Comparison of ENCODE assay signal across 12 mouse cellular contexts in the genomic region with DNA sequence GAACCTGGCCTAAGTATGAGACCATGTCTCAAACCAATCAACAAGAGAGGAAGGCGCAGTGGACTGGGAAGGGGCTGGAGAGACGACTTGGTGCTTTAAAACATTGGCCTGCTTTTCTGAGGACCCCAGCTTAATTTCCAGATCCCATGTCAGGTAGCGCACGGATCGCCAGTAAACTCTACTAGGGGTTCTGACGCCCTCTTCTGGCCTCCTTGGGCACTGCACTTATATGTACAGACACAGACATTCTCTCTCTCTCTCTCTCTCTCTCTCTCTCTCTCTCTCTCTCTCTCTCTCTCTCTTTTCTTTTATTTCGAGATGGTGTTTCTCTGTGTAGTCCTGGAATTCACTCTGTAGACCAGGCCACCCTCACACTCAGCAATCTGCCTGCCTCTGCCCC. TPM values are rescaled to one million over a fixed set of nuclear protein-coding genes. Genes with fewer than 3 reads are reported as not detected.
DNase-seq lines count a peak whose midpoint lies in the region; TF ChIP-seq lines count a peak whose summit lies in the region.
"Had no signal": no experiment of that assay in that cellular context is flagged by ENCODE, and none has a peak within 500 bp of the region (broad histone marks: within the 10 kb centered on the region; RNA-seq: fewer than 3 reads in every experiment).

No protein-coding gene starts in this region.

- H3K4me1 ChIP-seq in kidney, adult 2 months (ENCODE audit: control insufficient read depth, insufficient read depth, low read length): peaks cover 12% of the 10 kb centered on the region; the same call in 1 of the 2 replicates
- H3K4me1 ChIP-seq in CH12.LX (ENCODE audit: control insufficient read depth in 1 of 2, insufficient read depth in 2 of 2): peaks cover 13 to 47% of the 10 kb centered on the region in 2 experiments

- peaks cover 2% of the 10 kb centered on the region for H3K9me3 ChIP-seq in CH12.LX (replicated peaks; ENCODE audit: low read length)
- H3K9me3 ChIP-seq: forebrain, embryonic 15.5 days had no signal

- H3K27me3 ChIP-seq in kidney, adult 2 months (replicated peaks; ENCODE audit: control insufficient read depth, insufficient read depth, low read length): no peaks in the 10 kb centered on the region
- no peaks in the 10 kb centered on the region for H3K27me3 ChIP-seq in CH12.LX (replicated peaks)
- H3K27me3 ChIP-seq: forebrain, embryonic 15.5 days had no signal

- dilution Hi-C loops in CH12.LX (cut with MboI; ENCODE audit: extremely low pct_ligation_motif_present, extremely low pct_unique_long_range_greater_than_20kb, low sequenced_read_pairs): no loop called here

- 88% methylated on average over 7 of the region's 7 CpGs for WGBS in kidney, adult 2 months

- no peak overlapping the region for H3K9ac ChIP-seq in CH12.LX (ENCODE audit: insufficient read depth, low read depth)
- H3K9ac ChIP-seq: forebrain, embryonic 15.5 days; hindbrain, embryonic 14.5 days had no signal

- H3K36me3 ChIP-seq in kidney, adult 2 months (ENCODE audit: control insufficient read depth, insufficient read depth, low read length): no peaks in the 10 kb centered on the region
- no peaks in the 10 kb centered on the region for H3K36me3 ChIP-seq in CH12.LX (replicated peaks in 1 of 2; ENCODE audit: control insufficient read depth in 1 of 2, insufficient read depth in 1 of 2, low read length in 1 of 2)
- H3K36me3 ChIP-seq: forebrain, embryonic 15.5 days had no signal

- TF ChIP-seq RAD21 in CH12.LX (IDR thresholded peaks at IDR 0.05; ENCODE audit: low read depth, low read length): peak; percentile 26

- no peak overlapping the region for H3K4me2 ChIP-seq in CH12.LX (ENCODE audit: insufficient read depth, low read depth, poor library complexity, severe bottlenecking)
- H3K4me2 ChIP-seq: forebrain, embryonic 15.5 days; hindbrain, embryonic 14.5 days had no signal

- no peak for DNase-seq in kidney, adult 2 months
- no peak for DNase-seq in kidney, postnatal 10 days
- peak; percentile 73 for DNase-seq in 416B (ENCODE audit: low read depth)
- DNase-seq in CH12.LX (ENCODE audit: extremely low read depth): no peak
- DNase-seq in induced T-regulatory cell, adult 2 months (ENCODE audit: low read depth): peak; percentile 58
- DNase-seq in cerebellum, postnatal 36 days: no peak
- no peak for DNase-seq in layer of hippocampus, adult 8-10 months (ENCODE audit: low spot score in 2 of 2)
- DNase-seq in left cerebral cortex, postnatal 10 days (ENCODE audit: extremely low spot score in 1 of 2, low spot score in 2 of 2): no peak
- DNase-seq: gastrocnemius, postnatal 14 days; right cerebral cortex, postnatal 14 days had no signal

- in situ Hi-C loops in CH12.LX (cut with MboI; ENCODE audit: low pct_ligation_motif_present, low pct_unique_long_range_greater_than_20kb, low sequenced_read_pairs): no loop called here

- intact Hi-C loops in left cerebral cortex, postnatal 10 days (cut with DNase I): no loop called here

- TF ChIP-seq POLR2A in kidney, adult 2 months (IDR thresholded peaks at IDR 0.05; ENCODE audit: low read depth, low read length): no peak
- no peak for TF ChIP-seq POLR2A in CH12.LX (IDR thresholded peaks at IDR 0.05; ENCODE audit: low read depth, low read length)

- H3K4me3 ChIP-seq in kidney, adult 2 months (ENCODE audit: insufficient read depth, low read depth, low read length): no peak overlapping the region
- H3K4me3 ChIP-seq in CH12.LX (replicated peaks in 1 of 3; ENCODE audit: low read depth in 2 of 3, low read length in 2 of 3, poor library complexity in 1 of 3): no peak overlapping the region
- H3K4me3 ChIP-seq: forebrain, embryonic 15.5 days had no signal

- TF ChIP-seq CTCF in kidney, adult 2 months (conservative IDR thresholded peaks at IDR 0.05; ENCODE audit: insufficient read depth, insufficient read length, low read depth, low read length): 0 out of 2 replicates have a peak, but pooled peaks have one; percentile 15
- TF ChIP-seq CTCF in CH12.LX (conservative IDR thresholded peaks at IDR 0.05 in 1 of 2, IDR thresholded peaks at IDR 0.05 in 1 of 2; ENCODE audit: low read depth in 2 of 2, low read length in 2 of 2): peak in 1 of 2 experiments; percentile 49; a peak in 2 of 4 replicates

- TF ChIP-seq EP300 in CH12.LX (IDR thresholded peaks at IDR 0.05; ENCODE audit: low read length): no peak

- H3K27ac ChIP-seq in kidney, adult 2 months (ENCODE audit: insufficient read depth, low read depth, low read length): no peak overlapping the region
- H3K27ac ChIP-seq in CH12.LX (ENCODE audit: insufficient read depth, low read depth): no peak overlapping the region
- H3K27ac ChIP-seq: forebrain, embryonic 15.5 days; hindbrain, embryonic 14.5 days had no signal

- no peaks in the 10 kb centered on the region for H3K79me2 ChIP-seq in CH12.LX (replicated peaks; ENCODE audit: control insufficient read depth, extremely low read depth, insufficient read depth, poor library complexity, severe bottlenecking)

TF ChIP-seq in CH12.LX, 34 proteins besides CTCF, POLR2A, EP300 and RAD21:
- TF ChIP-seq HCFC1 (IDR thresholded peaks at IDR 0.05; ENCODE audit: low read depth, low read length) (no peak), SMC3 (IDR thresholded peaks at IDR 0.05; ENCODE audit: low read depth, low read length) (peak; percentile 35; the same call in 1 of the 2 replicates)

RNA-seq across cellular contexts. Expression of gene Zfp217, which starts 60.0 kb away (rescaled TPM):
- 7.0 and 8.2 TPM in 2 replicates for polyA plus RNA-seq in kidney, adult 2 months (2012; rRNA removed)
- 9.3 and 10.0 TPM in 2 replicates for total RNA-seq in CH12.LX (2012; rRNA removed)
- 5.3 and 5.6 TPM in 2 replicates for total RNA-seq in CH12.LX (2014; rRNA removed)
- 11.1 and 12.1 TPM in 2 replicates for polyA plus RNA-seq in CH12.LX (2012; ENCODE audit: insufficient read length, low read depth)
- 1 to 10 TPM; 3.2 to 5.3 (median 4.5) TPM for total RNA-seq in layer of hippocampus, adult 8-10 months (2022)
- 1 to 10 TPM; 4.1 TPM for total RNA-seq in left cerebral cortex, postnatal 10 days (2021)

Comparison
In these comparisons a context has a peak if more than half of its experiments do, and no peak if none do; other contexts are left out.
1. DNase-seq: peak in 416B (single experiment) and induced T-regulatory cell, adult 2 months (single experiment); none in kidney, adult 2 months (single experiment), kidney, postnatal 10 days (single experiment), CH12.LX (single experiment), cerebellum, postnatal 36 days (0 of 2), layer of hippocampus, adult 8-10 months (0 of 2) and left cerebral cortex, postnatal 10 days (0 of 2).